In the genomic region with DNA sequence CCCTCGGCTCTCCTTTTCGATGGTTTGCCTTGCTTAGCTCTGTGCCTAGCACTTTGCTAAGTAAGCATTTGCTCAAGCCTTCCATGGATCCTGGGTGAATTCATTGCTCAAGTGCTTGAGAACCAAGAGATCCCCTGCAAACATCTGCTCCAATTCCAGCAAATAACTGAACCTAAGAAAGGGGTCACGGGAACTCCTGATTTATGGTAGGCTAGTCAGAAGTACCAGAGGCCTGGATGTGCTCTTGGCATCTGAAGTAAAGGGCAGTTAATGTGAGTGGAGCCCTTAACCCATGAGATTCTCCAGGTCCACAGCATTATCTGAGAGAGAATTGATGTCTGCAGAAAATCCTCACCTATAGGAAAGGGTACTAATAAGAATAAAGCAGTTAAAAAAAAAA, we compare ENCODE assay signal across 23 mouse cellular contexts.
DNase-seq lines count a peak whose midpoint lies in the region; ATAC-seq and TF ChIP-seq lines count a peak whose summit lies in the region.
"Had no signal": no experiment of that assay in that cellular context is flagged by ENCODE, and none has a peak within 500 bp of the region (broad histone marks: within the 10 kb centered on the region; RNA-seq: fewer than 3 reads in every experiment).

No protein-coding gene starts in this region.

- peak overlapping the region; percentile 87 for H3K27ac ChIP-seq in kidney, adult 2 months (ENCODE audit: insufficient read depth, low read depth, low read length)
- H3K27ac ChIP-seq in kidney, postnatal 0 days: peak overlapping the region; percentile 70
- H3K27ac ChIP-seq: embryonic facial prominence, embryonic 13.5 days; forebrain, embryonic 13.5 days; limb, embryonic 15.5 days; liver, embryonic 15.5 days; macrophage; midbrain, embryonic 10.5 days had no signal

- DNase-seq in kidney, adult 18-20 months: peak; percentile 21
- DNase-seq in kidney, postnatal 10 days: no peak
- peak; percentile 83 for DNase-seq in kidney, adult 2 months
- peak; percentile 55 for DNase-seq in kidney, postnatal 0 days (ENCODE audit: low spot score)
- DNase-seq in frontal cortex, postnatal 14 days (ENCODE audit: low spot score in 2 of 2): no peak
- DNase-seq in ovary, postnatal 14 days (ENCODE audit: low spot score): no peak
- DNase-seq in adrenal gland, postnatal 4 days (ENCODE audit: low spot score in 2 of 2): no peak
- DNase-seq: adrenal gland, postnatal 36 days; cerebellum, adult 11 months; cerebellum, adult 9-11 months; heart, postnatal 10 days; left cerebral cortex, postnatal 4 days; right cerebral cortex, postnatal 25 days; spleen, adult 18-20 months had no signal

- no peak overlapping the region for H3K4me3 ChIP-seq in kidney, adult 2 months (ENCODE audit: insufficient read depth, low read depth, low read length)
- no peak overlapping the region for H3K4me3 ChIP-seq in kidney, postnatal 0 days (replicated peaks; ENCODE audit: low read depth, low read length)
- H3K4me3 ChIP-seq: embryonic facial prominence, embryonic 13.5 days; erythroblast, embryonic 14.5 days; forebrain, embryonic 13.5 days; heart, embryonic 12.5 days; limb, embryonic 15.5 days; liver, embryonic 15.5 days; midbrain, embryonic 10.5 days had no signal

- H3K27me3 ChIP-seq in kidney, adult 2 months (replicated peaks; ENCODE audit: control insufficient read depth, insufficient read depth, low read length): no peaks in the 10 kb centered on the region
- no peaks in the 10 kb centered on the region for H3K27me3 ChIP-seq in kidney, postnatal 0 days (ENCODE audit: insufficient read depth, low read length)
- H3K27me3 ChIP-seq: embryonic facial prominence, embryonic 13.5 days; forebrain, embryonic 13.5 days; heart, embryonic 12.5 days; limb, embryonic 15.5 days; liver, embryonic 15.5 days had no signal

- no peak overlapping the region for H3K4me2 ChIP-seq in kidney, postnatal 0 days (ENCODE audit: low read length)
- H3K4me2 ChIP-seq: embryonic facial prominence, embryonic 13.5 days; forebrain, embryonic 13.5 days; limb, embryonic 15.5 days; liver, embryonic 15.5 days had no signal

- no peak for TF ChIP-seq POLR2A in kidney, adult 2 months (IDR thresholded peaks at IDR 0.05; ENCODE audit: low read depth, low read length)

- no peaks in the 10 kb centered on the region for H3K36me3 ChIP-seq in kidney, adult 2 months (ENCODE audit: control insufficient read depth, insufficient read depth, low read length)
- H3K36me3 ChIP-seq in kidney, postnatal 0 days (ENCODE audit: insufficient read depth, low read length): no peaks in the 10 kb centered on the region
- H3K36me3 ChIP-seq: embryonic facial prominence, embryonic 13.5 days; heart, embryonic 12.5 days; limb, embryonic 15.5 days; liver, embryonic 15.5 days; midbrain, embryonic 10.5 days had no signal

- peak; percentile 43 for ATAC-seq in kidney, postnatal 0 days (replicated peaks; ENCODE audit: low FRiP score, low read depth)
- ATAC-seq: forebrain, embryonic 13.5 days; intestine, postnatal 0 days had no signal

- WGBS in kidney, adult 2 months: 20% methylated on average over 3 of the region's 3 CpGs
- WGBS in kidney, postnatal 0 days: 34% methylated on average over 3 of the region's 3 CpGs

- TF ChIP-seq CTCF in kidney, adult 2 months (conservative IDR thresholded peaks at IDR 0.05; ENCODE audit: insufficient read depth, insufficient read length, low read depth, low read length): no peak
- no peak for TF ChIP-seq CTCF in kidney, postnatal 0 days (IDR thresholded peaks at IDR 0.05; ENCODE audit: low read depth)

- 0 out of 2 replicates have a peak, but pooled peaks cover 3% of the 10 kb centered on the region for H3K4me1 ChIP-seq in kidney, adult 2 months (ENCODE audit: control insufficient read depth, insufficient read depth, low read length)
- H3K4me1 ChIP-seq in kidney, postnatal 0 days (replicated peaks; ENCODE audit: insufficient read depth, low read length): no peaks in the 10 kb centered on the region
- H3K4me1 ChIP-seq: embryonic facial prominence, embryonic 13.5 days; limb, embryonic 15.5 days; liver, embryonic 15.5 days had no signal

- no peaks in the 10 kb centered on the region for H3K9me3 ChIP-seq in kidney, postnatal 0 days (replicated peaks; ENCODE audit: low read length)
- H3K9me3 ChIP-seq: embryonic facial prominence, embryonic 13.5 days; forebrain, embryonic 13.5 days; heart, embryonic 12.5 days; limb, embryonic 15.5 days; liver, embryonic 15.5 days; midbrain, embryonic 10.5 days had no signal

- no peak overlapping the region for H3K9ac ChIP-seq in kidney, postnatal 0 days (ENCODE audit: low read depth, low read length)
- H3K9ac ChIP-seq: embryonic facial prominence, embryonic 13.5 days; forebrain, embryonic 13.5 days; heart, embryonic 12.5 days; limb, embryonic 15.5 days; liver, embryonic 15.5 days had no signal

Comparison
In these comparisons a context has a peak if more than half of its experiments do, and no peak if none do; other contexts are left out.
1. DNase-seq: peak in kidney, adult 18-20 months (single experiment), kidney, adult 2 months (single experiment) and kidney, postnatal 0 days (single experiment); none in kidney, postnatal 10 days (single experiment), frontal cortex, postnatal 14 days (0 of 2), ovary, postnatal 14 days (single experiment) and adrenal gland, postnatal 4 days (0 of 2).